Mouse (Mus musculus) liver, adult 2 months (tissue): ENCODE measurements at regions not wholly inside any gene's neighbourhood (a gene's known extent, or its start where the extent isn't known, plus 50 kb on each side); places are given as distances from the start of the nearest gene placed in this dataset.

Source experiments
- CTCF ChIP-seq: fragments of 200-500 bp; IDR thresholded peaks from 2 replicates; pipeline ENCODE4 v1.5.1; 2011; ENCODE audit warnings: low read depth, low read length, control low read depth
- POLR2A ChIP-seq: fragments of 200-500 bp; IDR thresholded peaks from 2 replicates; pipeline ENCODE4 v1.6.1; 2011; ENCODE audit warnings: low read length, control low read depth; ENCODE audit not compliant: insufficient read depth; ENCODE audit errors: extremely low read depth

- TF ChIP-seq CTCF: no peak
- no peak for TF ChIP-seq POLR2A
These were observed 51.1 kb upstream of the Sulf2 start for GRCm38 (mm10) chr2:166206396-166207144.
